Mouse (Mus musculus) MEL-GATA-1-ER (cell line): ENCODE measurements around the gene Mcm3ap.
A peak's percentile ranks its signal among the peaks of the same experiment; 100 is the strongest.

Experiments
- DNase-seq: peaks from one replicate; pipeline ENCODE4 v3.0.0-alpha.2; 2012; ENCODE audit warnings: low read depth; ENCODE audit errors: extremely low read depth

The Mcm3ap gene

DNA sequence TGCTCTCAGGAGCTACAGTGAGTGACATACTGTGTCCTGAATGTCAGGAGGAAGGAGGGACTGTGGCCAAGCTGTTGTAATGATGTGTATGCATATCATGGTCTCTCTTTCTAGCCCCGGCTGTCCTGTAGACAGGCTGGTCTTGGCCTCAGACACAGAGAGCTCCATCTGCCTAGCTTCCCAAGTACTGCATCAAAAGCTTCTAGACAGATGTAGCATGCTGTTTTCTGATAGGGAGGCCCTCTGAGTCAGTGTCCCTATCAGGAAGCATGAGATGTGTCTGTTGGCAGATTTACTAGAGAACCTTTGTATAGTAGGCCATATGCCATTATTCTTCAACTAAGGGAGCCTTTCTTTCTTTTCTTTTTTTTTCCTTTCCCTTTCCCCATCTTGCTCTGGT lies 24.8 kb downstream of the Mcm3ap start:
- DNase-seq: peak; percentile 83

GRCm38 (mm10) chr10:76495501-76495900 lies 26.8 kb downstream of the Mcm3ap start:
- no peak for DNase-seq

DNA sequence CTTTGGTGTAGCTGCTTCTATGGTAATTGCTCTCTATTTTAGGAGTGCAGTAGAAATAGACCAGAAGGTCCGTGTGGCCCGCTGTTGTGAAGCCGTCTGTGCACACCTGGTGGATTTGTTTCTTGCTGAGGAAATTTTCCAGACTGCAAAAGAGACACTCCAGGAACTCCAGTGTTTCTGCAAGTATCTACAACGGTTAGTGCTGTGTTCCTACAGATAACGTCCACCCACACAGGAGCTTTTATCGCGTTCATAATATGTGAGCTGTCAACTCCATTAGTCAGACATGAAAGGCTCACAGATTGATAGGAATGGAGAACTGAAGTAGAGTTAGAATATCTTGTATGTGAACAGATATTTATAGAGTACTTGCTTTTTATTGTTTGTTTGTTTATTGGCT lies 27.6 kb downstream of the Mcm3ap start:
- peak; percentile 57 for DNase-seq

DNA sequence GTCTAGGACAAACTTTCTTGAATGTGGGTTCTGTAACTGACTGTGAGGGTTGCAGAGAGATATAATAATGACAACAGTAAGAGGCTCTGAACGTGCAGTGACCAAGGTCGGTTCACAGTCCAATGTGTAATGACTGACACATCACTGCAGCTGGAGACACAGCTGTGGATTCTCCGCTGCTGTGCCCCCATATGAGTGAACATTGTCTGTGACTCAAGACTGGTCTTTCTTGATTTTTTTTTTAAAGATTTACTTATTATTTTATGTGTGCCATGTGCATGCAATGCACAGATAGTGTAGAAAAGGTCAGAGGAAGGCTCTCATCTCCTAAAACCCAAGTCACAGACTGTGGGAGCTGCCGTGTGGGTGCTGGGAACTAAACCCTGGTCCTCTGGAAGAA lies 28.8 kb downstream of the Mcm3ap start:
- no peak for DNase-seq

DNA sequence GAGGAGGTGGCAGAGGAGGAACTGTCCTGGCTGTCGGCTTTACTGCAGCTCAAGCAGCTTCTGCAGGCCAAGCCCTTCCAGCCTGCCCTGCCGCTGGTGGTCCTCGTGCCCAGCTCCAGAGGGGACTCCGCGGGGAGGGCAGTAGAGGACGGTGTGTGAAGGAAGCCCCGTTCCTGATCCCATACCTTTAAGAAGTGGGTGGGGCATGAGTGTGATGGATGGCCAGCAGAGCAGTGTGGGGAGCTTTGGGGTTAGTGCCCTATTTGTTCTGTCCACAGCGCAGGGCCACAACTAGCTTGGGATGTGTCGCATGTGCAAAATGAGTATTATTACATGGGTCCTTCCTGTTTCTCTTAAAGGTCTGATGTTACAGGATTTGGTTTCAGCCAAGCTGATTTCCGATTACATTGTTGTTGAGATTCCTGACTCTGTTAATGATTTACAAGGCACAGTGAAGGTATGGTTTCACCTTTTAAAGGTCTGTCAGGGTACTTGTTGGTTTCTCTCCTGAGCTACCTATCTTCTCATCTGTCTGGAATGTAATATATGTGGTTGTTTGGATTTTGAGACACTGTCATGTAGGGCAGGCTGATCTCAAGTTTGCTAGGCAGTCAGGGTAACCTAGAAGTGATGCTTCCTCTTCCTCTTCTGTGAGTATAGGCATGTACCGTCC lies 35.7 kb downstream of the Mcm3ap start:
- DNase-seq: no peak

- no peak for DNase-seq
These were observed 37.1 kb downstream of the Mcm3ap start for GRCm38 (mm10) chr10:76505865-76506264.

DNA sequence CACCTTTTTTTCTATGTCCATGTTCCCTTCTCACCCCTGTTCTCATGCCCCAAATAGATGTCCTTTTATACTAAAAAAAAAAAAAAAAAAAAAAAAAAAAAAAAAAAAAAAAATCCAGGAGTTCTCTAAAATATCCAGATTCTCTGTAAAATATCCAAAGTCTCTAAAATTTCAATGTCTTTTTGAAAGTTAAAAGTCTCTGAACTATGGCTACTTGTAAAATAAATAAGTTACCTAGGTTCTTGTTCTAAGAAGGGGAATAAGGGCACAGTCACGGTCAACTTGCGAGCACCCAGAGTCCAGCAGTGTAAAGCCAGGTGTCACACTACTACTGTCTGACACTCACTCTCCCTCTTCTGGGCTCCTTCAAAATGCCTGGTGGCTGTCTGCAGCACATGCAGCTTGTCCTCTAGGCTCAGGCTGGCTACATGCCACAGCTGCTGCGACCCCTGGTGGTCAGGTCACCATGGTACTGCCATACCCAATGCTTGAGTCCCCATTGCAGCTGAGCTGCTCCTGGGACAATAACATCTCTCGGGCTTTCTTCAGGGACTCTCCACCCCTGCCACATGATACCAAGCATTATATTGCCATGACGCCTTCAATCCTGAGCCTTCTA lies 44.3 kb downstream of the Mcm3ap start:
- DNase-seq: peak; percentile 63

DNA sequence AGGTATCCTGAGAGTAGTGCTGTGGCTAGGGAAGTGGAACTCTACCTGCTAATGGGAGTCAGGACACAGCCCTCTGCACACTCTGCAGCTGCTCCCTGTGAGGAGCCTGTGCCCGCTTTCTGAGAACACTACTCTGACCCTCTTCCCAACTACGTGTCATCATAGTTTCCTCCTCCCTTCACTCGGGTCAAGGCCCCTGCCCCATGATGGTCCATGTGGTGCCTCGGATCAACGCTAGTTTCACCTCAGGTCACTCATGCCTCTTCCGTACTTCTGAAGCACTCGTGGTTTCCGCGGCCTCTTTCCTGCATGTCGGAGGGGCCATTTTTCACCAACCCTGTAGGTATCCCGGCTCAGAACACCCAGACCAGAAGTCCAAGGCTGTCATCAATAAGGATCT lies 62.2 kb downstream of the Mcm3ap start:
- no peak for DNase-seq

DNA sequence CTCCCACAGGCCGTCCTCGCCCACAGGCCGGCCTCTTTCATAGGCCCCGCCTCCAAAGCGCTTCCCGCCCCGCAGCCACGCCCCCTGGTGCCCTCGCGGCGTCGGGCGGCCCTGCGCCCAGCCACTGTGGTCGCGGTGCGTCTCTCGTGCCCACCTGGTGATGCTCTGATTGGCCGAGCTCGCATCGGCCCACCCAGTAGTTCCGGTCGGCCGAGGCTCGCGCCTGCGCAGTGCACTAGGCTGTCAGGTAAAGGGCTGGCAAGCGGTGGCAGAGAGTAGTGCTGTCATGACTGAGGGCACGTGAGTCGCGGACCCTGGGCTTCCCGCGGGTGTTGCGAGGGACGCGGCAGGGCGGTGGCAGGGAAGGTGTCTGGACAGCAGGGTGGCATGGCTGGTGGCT lies 62.6 kb downstream of the Mcm3ap start, which contains the start of gene Lss:
Gene Lss (plus strand): TSS at position 214 of the 400 bp plus-strand sequence.
- DNase-seq: peak; percentile 87

- DNase-seq: no peak
These were observed 63.1 kb downstream of the Mcm3ap start for GRCm38 (mm10) chr10:76531828-76532227.

- no peak for DNase-seq
These were observed 66.8 kb downstream of the Mcm3ap start for GRCm38 (mm10) chr10:76535526-76535925.

GRCm38 (mm10) chr10:76537619-76538018 lies 68.9 kb downstream of the Mcm3ap start:
- DNase-seq: no peak

- no peak for DNase-seq
These were observed 72.8 kb downstream of the Mcm3ap start for GRCm38 (mm10) chr10:76541336-76542085.

DNA sequence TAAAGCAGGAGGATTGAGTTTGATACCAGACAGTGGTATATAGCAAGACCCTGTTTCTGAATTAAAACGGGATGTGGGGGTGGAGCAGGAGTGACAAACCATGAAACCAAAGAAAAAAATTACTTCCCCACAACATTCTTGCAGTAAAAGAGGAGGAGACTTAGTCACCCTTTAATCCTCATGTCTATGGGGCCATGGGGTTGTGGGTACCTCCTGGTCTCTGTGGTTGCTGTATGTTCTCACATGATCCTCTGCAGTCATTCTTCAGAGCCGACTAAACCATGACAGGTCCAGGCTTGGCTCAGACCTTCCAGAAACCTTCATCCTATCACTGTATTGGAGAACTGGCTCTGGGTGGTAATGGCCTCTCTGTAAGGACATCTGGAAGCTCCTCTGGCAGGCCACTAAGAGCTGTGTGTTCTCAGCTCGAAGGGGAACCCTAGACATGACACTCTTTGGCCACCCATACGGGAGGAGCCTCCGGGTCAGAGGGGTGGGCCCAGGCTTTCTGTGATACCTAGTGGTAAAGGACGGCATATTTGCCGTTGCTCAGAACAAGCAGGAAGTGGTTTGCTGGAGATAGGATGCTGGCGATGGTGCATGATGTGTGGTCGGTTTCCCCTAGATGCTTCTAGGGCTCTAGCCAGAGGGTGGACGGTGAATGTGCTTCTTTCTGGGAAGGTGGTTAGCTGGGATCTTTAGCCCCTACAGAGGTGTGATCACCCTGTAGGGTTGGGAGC lies 74.1 kb downstream of the Mcm3ap start:
- DNase-seq: peak; percentile 23

- no peak for DNase-seq
These were observed 77.8 kb downstream of the Mcm3ap start for GRCm38 (mm10) chr10:76546566-76546965.

GRCm38 (mm10) chr10:76548218-76548617 lies 79.5 kb downstream of the Mcm3ap start:
- DNase-seq: no peak

DNA sequence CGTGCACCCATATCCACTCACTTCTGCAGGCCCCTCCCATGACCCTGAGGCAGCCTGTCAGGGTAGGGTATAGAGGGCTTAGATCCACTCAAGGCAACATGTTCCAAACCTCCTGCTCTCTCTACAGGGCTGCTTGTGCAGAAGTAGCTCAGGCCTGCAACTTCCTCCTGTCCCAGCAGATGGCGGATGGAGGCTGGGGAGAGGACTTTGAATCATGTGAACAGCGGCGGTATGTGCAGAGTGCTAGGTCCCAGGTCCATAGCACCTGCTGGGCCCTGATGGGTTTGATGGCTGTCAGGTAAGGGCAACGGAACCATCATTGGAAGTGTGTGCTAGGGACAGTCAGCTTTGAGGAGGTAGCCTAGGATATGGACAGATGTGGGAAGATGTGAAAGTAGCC lies 81.7 kb downstream of the Mcm3ap start:
- DNase-seq: no peak

DNA sequence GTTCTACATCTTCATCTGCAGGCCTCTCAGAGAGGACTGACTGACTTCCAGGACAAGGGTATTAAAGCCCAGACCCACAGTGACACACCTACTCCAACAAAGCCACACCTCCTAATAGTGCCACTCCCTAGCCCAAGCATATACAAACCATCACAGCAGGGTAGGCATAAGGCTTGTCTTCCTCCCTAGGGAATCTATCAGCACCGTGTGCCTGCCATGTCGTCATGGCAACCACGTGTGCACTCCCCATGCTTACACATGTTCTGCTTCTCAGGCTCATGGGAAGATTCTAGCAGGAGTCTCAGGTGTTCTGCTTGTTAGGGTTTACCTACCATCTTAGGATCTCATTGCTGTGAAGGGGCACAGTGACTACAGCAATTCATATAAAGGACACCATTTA lies 82.8 kb downstream of the Mcm3ap start:
- DNase-seq: no peak

- no peak for DNase-seq
These were observed 85.3 kb downstream of the Mcm3ap start for GRCm38 (mm10) chr10:76554061-76554460.

- no peak for DNase-seq
These were observed 93.2 kb downstream of the Mcm3ap start, which contains the start of gene Spatc1l for GRCm38 (mm10) chr10:76561972-76562371. TSS of gene Spatc1l (plus strand) at chr10:76562272.
